Mouse (Mus musculus) urinary bladder, adult 18-20 months (tissue): ENCODE data around the gene Cyp17a1.

Experiments
- DNase-seq, 2 experiments: peaks; one replicate each; pipeline ENCODE4 v3.0.0; 2022; ENCODE audit warnings: low spot score in 2 of 2, mixed read lengths in 2 of 2

Cyp17a1 gene

GRCm38 (mm10) chr19:46642136-46642753 lies 30.7 kb downstream of the Cyp17a1 start:
- no peak for DNase-seq

- peak; percentile 49 to 66 for DNase-seq
Measured at GRCm38 (mm10) chr19:46641420-46642085, 31.4 kb downstream of the Cyp17a1 start.

GRCm38 (mm10) chr19:46640780-46641179 lies 32.2 kb downstream of the Cyp17a1 start:
- DNase-seq: no peak

- no peak for DNase-seq
Measured at GRCm38 (mm10) chr19:46639496-46639895, 33.5 kb downstream of the Cyp17a1 start.

DNA sequence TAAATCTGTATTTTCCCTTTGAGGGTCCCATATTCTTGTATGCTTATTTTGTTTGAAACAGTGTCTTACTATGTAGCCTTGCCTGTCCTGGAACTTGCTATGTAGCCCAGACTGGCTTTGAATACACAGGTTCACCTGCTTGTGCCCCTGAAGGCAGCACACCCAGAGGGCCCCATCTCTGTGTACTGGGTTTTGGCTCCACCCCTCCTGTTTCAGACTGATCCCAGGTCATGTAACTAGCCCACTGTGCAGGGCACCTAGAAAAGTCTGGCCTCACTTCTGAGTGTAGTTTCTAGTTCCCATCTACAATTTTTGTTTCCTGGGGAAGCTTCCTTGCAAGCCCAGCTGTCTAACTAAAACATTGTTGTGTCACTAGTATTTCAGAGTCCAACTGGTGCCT lies 33.9 kb downstream of the Cyp17a1 start:
- DNase-seq: no peak

- no peak for DNase-seq
Measured at GRCm38 (mm10) chr19:46637598-46637997, 35.4 kb downstream of the Cyp17a1 start.

DNA sequence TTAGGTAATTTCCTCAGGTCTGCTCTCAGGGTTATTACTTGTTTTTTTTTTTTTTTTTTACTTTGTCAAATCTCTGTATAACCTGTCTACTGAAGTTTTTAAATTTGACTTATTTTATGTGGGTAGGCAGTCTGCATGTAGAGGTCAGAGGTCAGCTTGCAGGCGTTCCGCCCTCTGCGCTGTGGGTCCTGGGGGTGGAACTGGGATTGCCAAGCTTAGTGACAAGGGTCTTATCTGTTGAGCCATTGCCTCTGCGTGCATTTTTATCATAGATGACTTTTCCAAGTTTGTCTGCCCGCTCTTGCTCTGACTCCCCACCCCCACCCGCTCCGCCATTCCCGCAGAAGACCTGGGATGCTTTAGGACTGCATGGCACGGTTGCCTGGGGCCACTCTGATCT lies 37.2 kb downstream of the Cyp17a1 start:
- DNase-seq: no peak

DNA sequence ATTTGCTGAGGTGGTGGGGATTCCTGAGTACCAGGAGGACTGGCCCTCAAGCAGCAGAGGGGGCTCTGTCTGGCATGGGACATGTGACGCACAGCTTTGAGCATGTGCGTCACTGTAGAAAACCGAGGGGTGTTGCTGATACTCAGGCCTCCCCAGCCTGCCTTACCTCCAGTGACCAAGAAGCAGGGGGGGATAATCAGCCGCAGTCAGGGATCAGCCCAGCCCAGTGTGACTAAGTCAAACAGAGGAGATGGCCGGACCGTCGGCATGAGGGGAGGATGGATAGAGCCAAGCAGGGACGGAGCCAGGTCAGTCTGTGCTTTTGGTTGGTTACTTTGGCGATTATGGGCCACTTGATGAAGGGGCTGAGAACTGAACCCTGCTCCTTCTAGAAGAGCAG lies 41.3 kb downstream of the Cyp17a1 start:
- no peak for DNase-seq

- DNase-seq: no peak
Measured at GRCm38 (mm10) chr19:46629807-46630206, 43.2 kb downstream of the Cyp17a1 start.

GRCm38 (mm10) chr19:46628403-46628802 lies 44.6 kb downstream of the Cyp17a1 start:
- no peak for DNase-seq

DNA sequence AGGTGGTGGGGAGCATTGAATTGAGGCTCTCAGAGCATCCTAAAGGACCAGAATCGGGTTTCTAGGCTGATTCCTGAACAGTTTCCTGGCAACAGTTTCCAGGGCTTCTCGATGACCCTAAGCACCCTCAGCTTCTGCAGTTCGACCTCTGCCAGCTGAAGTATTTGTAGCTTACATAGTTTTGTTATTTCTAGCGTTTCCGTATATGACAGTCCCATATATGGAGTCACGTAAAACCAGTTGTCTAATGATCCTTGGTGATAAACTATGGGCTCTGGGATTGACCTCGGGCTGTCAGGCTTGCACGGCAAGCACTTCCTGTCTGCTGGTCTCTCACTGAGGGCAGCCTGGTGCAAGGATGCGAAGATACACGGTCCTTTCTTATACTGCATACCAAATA lies 47.5 kb downstream of the Cyp17a1 start:
- no peak for DNase-seq

- no peak for DNase-seq
Measured at GRCm38 (mm10) chr19:46625015-46625414, 48.0 kb downstream of the Cyp17a1 start.

DNA sequence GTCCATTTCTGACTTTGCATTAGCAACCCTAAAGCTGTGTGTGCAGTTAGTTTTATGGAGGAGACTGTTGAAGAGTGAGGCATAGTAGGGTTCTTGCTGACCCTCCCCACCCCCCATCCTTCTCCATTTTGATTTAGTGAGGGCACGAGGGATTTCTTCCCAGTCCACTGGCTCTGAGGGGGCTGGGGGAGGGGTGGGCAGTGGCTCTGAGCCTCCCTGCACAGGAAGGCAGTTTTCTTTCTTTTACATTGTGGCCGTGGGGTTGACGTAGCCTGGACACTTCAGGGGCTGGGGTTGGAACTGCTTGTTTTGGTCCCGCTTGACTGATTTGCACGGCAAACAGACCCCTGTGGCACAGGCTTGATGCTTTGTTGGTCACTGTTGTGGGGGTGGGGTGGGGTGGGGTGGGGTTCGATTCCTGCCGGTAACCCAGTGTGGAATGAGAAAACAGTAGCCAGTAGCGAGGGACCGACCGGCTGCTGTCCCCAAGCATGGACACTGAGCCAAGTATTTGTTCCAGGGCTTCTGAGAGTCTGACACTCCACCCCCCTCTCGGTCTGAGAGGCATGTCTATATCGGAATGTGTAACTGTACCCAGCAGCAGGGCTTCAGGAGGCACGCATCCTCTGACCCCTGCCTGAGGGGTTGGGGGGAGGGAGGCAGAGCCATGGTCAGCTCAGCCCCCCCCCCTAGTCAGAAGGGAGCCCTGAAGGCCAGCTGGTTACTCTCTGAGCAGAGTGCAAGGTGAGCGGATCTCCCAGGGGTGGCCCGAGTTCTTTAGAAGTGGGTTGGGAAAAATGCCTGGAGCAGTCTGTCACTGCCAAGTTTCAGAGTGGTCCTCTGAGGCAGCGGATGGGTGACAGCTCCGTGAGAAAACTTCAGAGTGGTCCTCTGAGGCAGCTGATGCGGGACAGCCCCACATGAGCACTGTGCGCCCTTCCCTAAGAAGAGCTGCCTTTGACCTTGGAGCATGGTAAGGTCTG lies 48.9 kb downstream of the Cyp17a1 start:
- no peak for DNase-seq

DNA sequence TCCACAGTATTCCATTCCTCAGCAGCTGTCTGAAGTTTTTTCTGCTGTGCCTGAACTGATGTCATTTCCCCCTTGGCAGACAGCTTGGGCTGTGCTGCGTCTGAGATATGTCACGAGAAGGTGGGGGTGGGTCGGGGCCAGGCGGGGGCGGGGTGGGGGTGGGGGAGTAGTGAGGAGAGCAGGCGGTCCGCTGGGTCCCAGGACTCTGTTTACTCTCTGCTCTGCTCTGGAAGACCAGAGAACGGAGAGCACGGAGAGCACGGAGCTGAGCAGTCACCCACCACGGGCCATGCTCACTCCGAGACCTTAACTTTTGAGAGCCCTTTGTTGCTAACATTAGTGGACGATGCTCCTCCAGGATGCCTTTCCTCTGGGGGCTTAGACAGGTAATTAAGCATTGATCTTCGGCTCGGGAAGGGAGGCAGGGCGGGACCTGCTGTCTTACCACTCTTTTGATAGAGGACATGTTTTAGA lies 49.7 kb downstream of the Cyp17a1 start:
- DNase-seq: no peak

DNA sequence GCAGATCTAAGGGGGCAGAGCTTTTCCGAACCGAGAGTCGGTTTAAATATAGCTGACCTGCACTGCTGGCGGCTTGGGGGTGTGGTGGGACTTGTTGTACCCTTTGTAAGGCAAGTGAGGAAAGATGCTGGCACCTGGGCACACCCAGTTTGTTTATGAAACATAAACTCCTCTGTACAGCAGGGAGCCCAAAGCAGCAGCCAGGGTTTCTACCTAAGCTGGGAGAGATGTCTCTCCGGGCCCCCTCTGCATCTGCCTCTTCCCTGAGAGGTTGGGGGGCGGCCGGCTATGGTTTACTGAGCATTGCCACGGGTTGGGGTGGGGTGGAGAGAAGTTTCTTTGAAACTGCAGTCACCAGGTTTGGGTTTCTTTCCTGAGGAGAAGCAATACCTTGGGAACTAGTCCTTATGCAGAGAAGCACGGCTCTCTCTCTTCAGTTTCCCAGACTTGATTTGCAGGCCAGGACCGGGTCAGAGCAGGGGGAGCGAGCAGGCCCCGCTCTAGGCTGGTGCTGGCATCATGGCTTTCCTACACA lies 50.2 kb downstream of the Cyp17a1 start:
- DNase-seq: no peak

DNA sequence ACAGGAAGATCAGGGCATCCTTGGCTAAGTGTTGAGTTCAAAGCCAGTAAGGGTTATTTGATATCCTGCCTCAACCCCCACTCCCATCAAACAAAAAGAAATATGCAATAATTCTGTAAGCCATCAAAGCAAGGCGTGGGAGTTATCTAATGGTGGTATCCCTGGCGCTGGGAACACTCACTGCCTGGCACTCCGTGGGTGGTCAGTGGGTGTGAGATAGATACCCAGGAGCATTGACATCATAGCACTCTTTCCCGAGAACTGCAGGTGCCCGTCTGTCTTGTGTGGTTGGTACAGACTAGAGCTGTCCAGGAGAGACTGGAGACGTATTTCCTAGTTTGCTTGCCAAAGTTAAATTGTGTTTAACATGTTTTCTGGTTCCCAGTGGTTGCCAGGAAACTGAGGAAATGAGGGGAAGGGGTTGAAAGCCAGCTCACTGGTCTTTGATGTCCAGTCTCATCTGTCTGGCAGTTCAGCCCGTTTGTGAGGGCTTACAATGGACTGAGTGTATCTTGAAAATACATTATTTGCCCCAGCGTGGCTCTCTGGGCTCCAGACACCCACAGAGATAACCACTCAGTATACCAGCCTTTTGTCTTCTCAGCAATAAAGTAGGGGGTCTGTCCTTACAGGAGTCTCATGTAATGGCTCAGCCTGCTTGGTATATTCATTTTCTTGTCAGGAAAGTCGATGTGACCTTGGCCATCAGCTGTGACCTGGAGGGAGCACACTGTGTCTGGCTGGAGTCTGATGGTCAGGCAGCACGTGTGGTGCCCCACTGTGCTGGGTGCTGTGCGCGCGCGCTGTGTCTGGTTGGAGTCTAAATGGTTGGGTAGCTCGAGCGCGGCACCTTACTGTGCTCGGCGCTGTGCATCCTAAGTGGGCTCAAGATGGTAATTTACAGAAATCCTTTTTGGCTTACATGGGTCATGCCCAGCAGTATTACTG lies 51.5 kb downstream of the Cyp17a1 start:
- no peak for DNase-seq

DNA sequence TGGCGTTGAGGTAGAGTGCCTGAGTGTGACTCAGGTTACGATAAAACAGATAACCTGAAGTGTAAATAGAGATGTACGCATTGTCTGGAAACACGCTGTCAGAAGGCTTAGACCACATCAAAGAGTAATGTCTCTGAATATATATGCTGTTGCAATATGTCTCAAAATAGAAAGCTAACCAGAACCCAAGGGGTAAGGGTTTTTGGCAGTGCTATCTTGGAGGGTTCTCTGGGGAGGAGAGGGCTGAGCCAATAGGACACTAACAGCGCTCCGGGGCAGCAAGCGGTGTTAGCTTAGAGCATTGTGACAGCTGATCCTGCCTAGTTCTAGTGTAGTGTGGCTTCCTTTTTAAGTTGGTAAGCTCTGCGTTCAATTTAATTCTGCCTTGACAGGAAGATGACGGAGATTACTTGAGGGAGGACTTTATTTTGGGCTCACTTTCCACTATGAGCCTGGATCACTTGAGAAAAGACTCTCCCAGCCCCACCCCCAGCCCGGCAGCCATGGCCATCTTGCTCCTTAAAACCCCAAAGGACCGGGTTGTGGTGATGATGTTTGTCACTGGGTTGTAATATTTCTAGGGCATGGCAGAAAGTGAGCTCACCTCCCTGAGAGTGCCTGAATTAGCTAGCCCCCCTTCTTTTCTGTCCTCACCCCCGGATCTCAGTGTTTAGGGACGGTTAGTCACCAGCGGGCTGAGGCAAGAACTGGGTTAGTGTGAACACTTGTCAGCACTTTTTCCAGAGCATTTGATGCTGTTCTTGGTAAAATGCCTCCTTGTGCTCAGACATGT lies 52.8 kb downstream of the Cyp17a1 start:
- DNase-seq: no peak

DNA sequence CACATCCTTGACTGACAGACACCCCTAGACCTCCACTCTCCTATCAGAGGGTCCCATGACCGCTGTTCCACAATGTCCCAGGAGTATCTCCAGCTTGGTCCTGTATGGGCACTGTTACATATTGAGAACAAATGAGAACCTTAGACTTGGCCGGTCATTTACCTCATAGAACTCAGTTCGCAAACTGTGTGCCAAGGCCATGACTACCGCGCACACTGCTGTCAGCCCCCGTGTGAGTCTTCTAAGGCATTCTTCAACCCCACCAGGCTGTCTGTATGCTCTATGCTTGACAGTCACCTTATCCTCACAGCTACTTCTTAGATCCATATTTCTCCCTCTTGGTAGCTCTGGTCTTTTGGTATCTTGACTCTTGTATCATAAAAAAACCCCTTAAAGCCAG lies 53.5 kb downstream of the Cyp17a1 start:
- DNase-seq: no peak

GRCm38 (mm10) chr19:46619001-46619400 lies 54.0 kb downstream of the Cyp17a1 start:
- DNase-seq: peak in 1 of 2 experiments; percentile 53

DNA sequence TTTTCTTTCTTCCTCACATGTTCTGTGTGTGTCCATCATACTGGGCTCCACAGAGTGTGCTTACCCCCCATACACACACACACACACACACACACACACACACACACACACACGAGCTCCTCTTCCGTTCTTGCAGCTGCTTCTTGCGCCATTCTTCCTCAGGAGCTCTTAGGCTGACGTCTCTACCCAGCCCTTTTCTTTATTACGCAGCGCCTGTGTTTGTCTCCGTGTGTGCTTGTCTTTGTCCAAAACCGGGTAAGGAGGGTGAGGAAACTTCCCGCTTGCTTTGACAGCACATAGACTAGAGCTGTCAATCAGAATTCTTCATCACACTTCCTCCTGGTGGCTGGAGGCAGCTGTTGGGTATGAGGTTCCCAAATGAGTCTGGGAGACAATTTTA lies 54.6 kb downstream of the Cyp17a1 start:
- DNase-seq: no peak
